Mouse (Mus musculus): ENCODE data around the gene Tmem234.

DNA sequence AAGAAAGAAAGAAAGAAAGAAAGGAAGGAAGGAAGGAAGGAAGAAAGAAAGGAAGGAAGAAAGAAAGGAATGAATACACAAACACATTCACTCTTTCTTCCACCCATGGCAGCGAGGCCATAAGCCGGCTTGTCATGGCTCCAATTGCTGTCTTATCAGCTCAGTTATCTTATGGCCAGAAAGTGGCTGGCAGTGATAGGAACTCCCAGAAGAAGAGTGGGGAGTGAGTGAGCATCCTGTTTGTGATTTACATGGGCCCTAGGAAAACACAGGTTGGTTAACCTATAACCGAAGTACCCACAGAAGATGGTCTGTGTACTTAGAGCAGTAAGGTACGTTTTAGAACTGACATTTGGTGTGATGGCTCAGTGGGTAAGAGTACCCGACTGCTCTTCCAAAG lies 39.3 kb upstream of the Tmem234 start:
- TF ChIP-seq CHD2 (IDR thresholded peaks at IDR 0.05; ENCODE audit: low read depth, low read length) (no peak), ZNF384 (IDR thresholded peaks at IDR 0.05; ENCODE audit: low read depth, low read length) (no peak), HCFC1 (IDR thresholded peaks at IDR 0.05; ENCODE audit: borderline replicate concordance, insufficient read depth, low read length) (no peak), ZC3H11A (IDR thresholded peaks at IDR 0.05; ENCODE audit: borderline replicate concordance, low read depth, low read length) (no peak)

Data from ES-E14 (cell line).